ENCODE assay signal across 8 mouse cellular contexts in genomic region chr6:113690400-113691083, GRCm38 (mm10). TPM values are rescaled to one million over a fixed set of nuclear protein-coding genes. Genes with fewer than 3 reads are reported as not detected.
DNase-seq lines count a peak whose midpoint lies in the region; ATAC-seq and TF ChIP-seq lines count a peak whose summit lies in the region.

No protein-coding gene starts in this region.

- H3K4me3 ChIP-seq in embryonic facial prominence, embryonic 13.5 days, result peak overlapping the region; percentile 13; the same call in 1 of the 2 replicates
- no peak overlapping the region for H3K4me3 ChIP-seq in hindbrain, embryonic 11.5 days (ENCODE audit: low read depth, low read length)
- no peak overlapping the region for H3K4me3 ChIP-seq in limb, embryonic 15.5 days
- peak overlapping the region; percentile 19 for H3K4me3 ChIP-seq in myocyte

- peak overlapping the region; percentile 47 for H3K4me2 ChIP-seq in embryonic facial prominence, embryonic 13.5 days
- peak overlapping the region; percentile 12; the same call in 1 of the 2 replicates for H3K4me2 ChIP-seq in hindbrain, embryonic 11.5 days (replicated peaks; ENCODE audit: low read depth, low read length)
- peak overlapping the region; percentile 14; the same call in 1 of the 2 replicates for H3K4me2 ChIP-seq in limb, embryonic 15.5 days
- H3K4me2 ChIP-seq in myocyte (ENCODE audit: low read depth), result peak overlapping the region; percentile 81

- DNase-seq in thymus, postnatal 14 days, result peak; percentile 41
- DNase-seq in thymus, adult 18-20 months, result no peak
- DNase-seq in hindbrain, embryonic 11.5 days (ENCODE audit: low spot score), result peak; percentile 63
- DNase-seq in yolk sac, embryonic 10.5 days (ENCODE audit: low spot score), result peak; percentile 98
- no peak for DNase-seq in frontal cortex, postnatal 36 days (ENCODE audit: low spot score in 2 of 2)

- H3ac ChIP-seq in myocyte (ENCODE audit: control insufficient read depth, insufficient read length), result no peak overlapping the region

- no peaks in the 10 kb centered on the region for H3K27me3 ChIP-seq in embryonic facial prominence, embryonic 13.5 days
- no peaks in the 10 kb centered on the region for H3K27me3 ChIP-seq in hindbrain, embryonic 11.5 days (ENCODE audit: control insufficient read depth, insufficient read depth, low read length)
- H3K27me3 ChIP-seq in limb, embryonic 15.5 days, result no peaks in the 10 kb centered on the region
- no peaks in the 10 kb centered on the region for H3K27me3 ChIP-seq in myocyte (ENCODE audit: control insufficient read depth, insufficient read depth, insufficient read length)

- H3K27ac ChIP-seq in embryonic facial prominence, embryonic 13.5 days, result peak overlapping the region; percentile 64
- peak overlapping the region; percentile 70 for H3K27ac ChIP-seq in hindbrain, embryonic 11.5 days (ENCODE audit: low read depth, low read length)
- peak overlapping the region; percentile 59; the same call in 1 of the 2 replicates for H3K27ac ChIP-seq in limb, embryonic 15.5 days

- H3K9ac ChIP-seq in embryonic facial prominence, embryonic 13.5 days, result peak overlapping the region; percentile 57
- no peak overlapping the region for H3K9ac ChIP-seq in hindbrain, embryonic 11.5 days (ENCODE audit: low read depth, low read length)
- no peak overlapping the region for H3K9ac ChIP-seq in limb, embryonic 15.5 days

- H3K79me2 ChIP-seq in myocyte (ENCODE audit: control insufficient read depth, insufficient read depth), result peaks cover 23% of the 10 kb centered on the region

- H3K9me3 ChIP-seq in embryonic facial prominence, embryonic 13.5 days, result no peaks in the 10 kb centered on the region
- no peaks in the 10 kb centered on the region for H3K9me3 ChIP-seq in hindbrain, embryonic 11.5 days (ENCODE audit: control insufficient read depth, low read length)
- no peaks in the 10 kb centered on the region for H3K9me3 ChIP-seq in limb, embryonic 15.5 days

- peaks cover 19% of the 10 kb centered on the region for H3K4me1 ChIP-seq in embryonic facial prominence, embryonic 13.5 days
- H3K4me1 ChIP-seq in hindbrain, embryonic 11.5 days (replicated peaks; ENCODE audit: control insufficient read depth, insufficient read depth, low read length), result peaks cover 7% of the 10 kb centered on the region
- peaks cover 13% of the 10 kb centered on the region for H3K4me1 ChIP-seq in limb, embryonic 15.5 days

- H3K36me3 ChIP-seq in embryonic facial prominence, embryonic 13.5 days, result no peaks in the 10 kb centered on the region
- no peaks in the 10 kb centered on the region for H3K36me3 ChIP-seq in hindbrain, embryonic 11.5 days (ENCODE audit: control insufficient read depth, insufficient read depth, low read length)
- no peaks in the 10 kb centered on the region for H3K36me3 ChIP-seq in limb, embryonic 15.5 days
- H3K36me3 ChIP-seq in myocyte (ENCODE audit: control insufficient read depth, insufficient read depth), result no peaks in the 10 kb centered on the region

- ATAC-seq in embryonic facial prominence, embryonic 13.5 days (ENCODE audit: insufficient number of reproducible peaks, insufficient read depth, low FRiP score, low TSS enrichment, low read depth), result no peak
- peak; percentile 80 for ATAC-seq in hindbrain, embryonic 11.5 days (ENCODE audit: low FRiP score)
- ATAC-seq in limb, embryonic 15.5 days (ENCODE audit: insufficient number of reproducible peaks, low FRiP score, low TSS enrichment, low read depth), result no peak

- 3% methylated on average over 14 of the region's 14 CpGs for WGBS in embryonic facial prominence, embryonic 13.5 days
- 13% methylated on average over 14 of the region's 14 CpGs for WGBS in hindbrain, embryonic 11.5 days
- 5% methylated on average over 14 of the region's 14 CpGs for WGBS in limb, embryonic 15.5 days

- TF ChIP-seq POLR2A in myocyte (IDR thresholded peaks at IDR 0.05; ENCODE audit: insufficient read length, low read depth), result peak; percentile 53

TF ChIP-seq in myocyte, 11 proteins besides CTCF, POLR2A, EP300 and RAD21:
- TF ChIP-seq POLR2AphosphoS2 (IDR thresholded peaks at IDR 0.05; ENCODE audit: insufficient read length, low read depth) (no peak), SRF (IDR thresholded peaks at IDR 0.05; ENCODE audit: control insufficient read depth, insufficient read length, low read depth) (peak; percentile 78), MYOD1 (IDR thresholded peaks at IDR 0.05; ENCODE audit: control insufficient read depth in 1 of 3, insufficient read length in 2 of 3, low read depth in 2 of 3) (peak in 2 of 3 experiments; percentile 32 to 70), CEBPB (IDR thresholded peaks at IDR 0.05; ENCODE audit: insufficient read depth, poor library complexity, severe bottlenecking) (peak; percentile 79), MYOG (IDR thresholded peaks at IDR 0.05; ENCODE audit: control insufficient read depth in 1 of 3, insufficient read depth in 1 of 3, insufficient read length in 2 of 3, low read depth in 2 of 3) (peak in 2 of 3 experiments; percentile 49 to 74), TCF12 (IDR thresholded peaks at IDR 0.05; ENCODE audit: insufficient read depth, poor library complexity, severe bottlenecking) (no peak)

RNA-seq across cellular contexts. Expression of gene Tatdn2, which starts 6.3 kb away (rescaled TPM):
- 0.70 and 0.72 TPM in 2 replicates for polyA plus RNA-seq in embryonic facial prominence, embryonic 13.5 days (2015; fragmentation: Nextera tagmentation; extraction: Ambion mirVana)
- polyA plus RNA-seq in hindbrain, embryonic 11.5 days (2014; fragmentation: Nextera tagmentation; extraction: Ambion mirVana), result 1.1 and 1.2 TPM in 2 replicates
- polyA plus RNA-seq in limb, embryonic 15.5 days (2015; fragmentation: Nextera tagmentation; extraction: Ambion mirVana), result 0.61 and 0.63 TPM in 2 replicates
- 21.0 TPM for polyA plus RNA-seq in myocyte (2012; fragmentation: generic; extraction: Trizol)

RNA-seq across cellular contexts. Expression of gene Ghrl, which starts 29.1 kb away (rescaled TPM):
- polyA plus RNA-seq in embryonic facial prominence, embryonic 13.5 days (2015; fragmentation: Nextera tagmentation; extraction: Ambion mirVana), result 0.32 TPM in 1 of 2 replicates, not detected in the other
- 0.46 and 0.51 TPM in 2 replicates for polyA plus RNA-seq in hindbrain, embryonic 11.5 days (2014; fragmentation: Nextera tagmentation; extraction: Ambion mirVana)
- 0.30 and 0.42 TPM in 2 replicates for polyA plus RNA-seq in limb, embryonic 15.5 days (2015; fragmentation: Nextera tagmentation; extraction: Ambion mirVana)
- 0.35 TPM for polyA plus RNA-seq in myocyte (2012; fragmentation: generic; extraction: Trizol)

RNA-seq across cellular contexts. Expression of gene Sec13, which starts 50.0 kb away (rescaled TPM):
- 288 and 296 TPM in 2 replicates for polyA plus RNA-seq in embryonic facial prominence, embryonic 13.5 days (2015; fragmentation: Nextera tagmentation; extraction: Ambion mirVana)
- polyA plus RNA-seq in hindbrain, embryonic 11.5 days (2014; fragmentation: Nextera tagmentation; extraction: Ambion mirVana), result 273 and 287 TPM in 2 replicates
- polyA plus RNA-seq in limb, embryonic 15.5 days (2015; fragmentation: Nextera tagmentation; extraction: Ambion mirVana), result 308 and 336 TPM in 2 replicates
- polyA plus RNA-seq in myocyte (2012; fragmentation: generic; extraction: Trizol), result 229 TPM

RNA-seq across cellular contexts. Expression of gene Irak2, which starts 52.3 kb away (rescaled TPM):
- polyA plus RNA-seq in embryonic facial prominence, embryonic 13.5 days (2015; fragmentation: Nextera tagmentation; extraction: Ambion mirVana), result 2.4 and 2.8 TPM in 2 replicates
- 1.6 and 1.9 TPM in 2 replicates for polyA plus RNA-seq in hindbrain, embryonic 11.5 days (2014; fragmentation: Nextera tagmentation; extraction: Ambion mirVana)
- polyA plus RNA-seq in limb, embryonic 15.5 days (2015; fragmentation: Nextera tagmentation; extraction: Ambion mirVana), result 4.1 and 4.6 TPM in 2 replicates
- polyA plus RNA-seq in myocyte (2012; fragmentation: generic; extraction: Trizol), result 17.0 TPM

Comparison
In these comparisons a context has a peak if more than half of its experiments do, and no peak if none do; other contexts are left out.
1. DNase-seq: peak in thymus, postnatal 14 days (single experiment), hindbrain, embryonic 11.5 days (single experiment) and yolk sac, embryonic 10.5 days (single experiment); none in thymus, adult 18-20 months (0 of 2) and frontal cortex, postnatal 36 days (0 of 2).
2. H3K4me2 ChIP-seq: peak in every context shown above with its lines; median percentile 81 in myocyte; 47 in embryonic facial prominence, embryonic 13.5 days; 14 in limb, embryonic 15.5 days; 12 in hindbrain, embryonic 11.5 days.
3. H3K4me3 ChIP-seq: peak in embryonic facial prominence, embryonic 13.5 days (single experiment) and myocyte (single experiment); none in hindbrain, embryonic 11.5 days (single experiment) and limb, embryonic 15.5 days (single experiment).
4. RNA of gene Tatdn2, which starts 6.3 kb away (polyA plus RNA-seq): 21.0 TPM in myocyte (single experiment); 1.1 to 1.2 TPM in hindbrain, embryonic 11.5 days, 0.70 to 0.72 TPM in embryonic facial prominence, embryonic 13.5 days and 0.61 to 0.63 TPM in limb, embryonic 15.5 days; every median in the first group is over 10 times any median in the second.
5. Peak in every context shown above with its lines, with median percentiles within 50 percentile points of each other: H3K27ac ChIP-seq.